Mouse (Mus musculus) cerebellum, adult 2 months (tissue): ENCODE measurements around the gene Pacrg.

Experiments
- CTCF ChIP-seq: fragments of 200-500 bp; IDR thresholded peaks from 2 replicates; pipeline ENCODE4 v1.5.1; 2011; ENCODE audit warnings: low read depth, mild to moderate bottlenecking, control low read depth, low read length, moderate library complexity, borderline replicate concordance; ENCODE audit not compliant: insufficient read depth
- POLR2A ChIP-seq: fragments of 200-500 bp; IDR thresholded peaks from 2 replicates; pipeline ENCODE4 v1.6.1; 2011; ENCODE audit warnings: low read length, control low read depth, borderline replicate concordance; ENCODE audit not compliant: insufficient read depth

DNA sequence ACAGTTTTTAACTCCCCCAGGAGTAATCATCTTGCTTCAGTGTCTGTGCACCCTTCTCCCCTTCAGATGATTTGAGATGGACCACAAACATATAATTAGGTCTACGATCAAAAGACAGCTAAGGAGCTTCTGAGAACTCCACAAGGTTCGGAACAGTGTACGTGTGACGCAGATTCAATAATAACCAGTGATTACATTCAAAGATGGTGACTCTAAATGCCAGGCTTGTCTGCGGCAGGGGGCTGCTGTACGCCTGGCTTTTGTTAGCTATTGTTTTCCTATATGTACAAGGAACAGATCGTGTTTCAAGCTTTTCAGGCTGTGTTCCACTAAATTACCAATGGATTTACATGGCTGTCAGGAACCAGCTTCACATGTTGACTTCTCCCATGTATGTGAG is 264.8 kb downstream of the Pacrg start:
- TF ChIP-seq CTCF (no peak), POLR2A (no peak)
